Mouse (Mus musculus): ENCODE measurements around the gene Tagap1. TPM values are rescaled to one million over a fixed set of nuclear protein-coding genes. Genes with fewer than 3 reads are reported as not detected.

Gene Tagap1
- polyA plus RNA-seq, 1 experiment from 2014 or later, result 31.1 TPM

Other genes with a start within 250 kb of the Tagap1 start
- 144 and 166 TPM in 2 replicates for gene Ezr, start 178.4 kb downstream of the Tagap1 start, polyA plus RNA-seq (2015; fragmentation: Nextera tagmentation; extraction: Ambion mirVana)
- 78.1 and 96.3 TPM in 2 replicates for gene Rsph3b, start 12.5 kb downstream of the Tagap1 start, polyA plus RNA-seq (2015; fragmentation: Nextera tagmentation; extraction: Ambion mirVana)
- gene Rnaset2b, start 9.5 kb upstream of the Tagap1 start, polyA plus RNA-seq (2015; fragmentation: Nextera tagmentation; extraction: Ambion mirVana), result 271 and 281 TPM in 2 replicates
- gene Gm49721, start 17.7 kb upstream of the Tagap1 start, polyA plus RNA-seq (2015; fragmentation: Nextera tagmentation; extraction: Ambion mirVana), result 0.05 and 0.30 TPM in 2 replicates
- 0.29 TPM in 1 of 2 replicates, not detected in the other for gene Gm1604a, start 64.4 kb upstream of the Tagap1 start, polyA plus RNA-seq (2015; fragmentation: Nextera tagmentation; extraction: Ambion mirVana)
- 24.2 and 25.5 TPM in 2 replicates for gene Rps6ka2, start 209.0 kb upstream of the Tagap1 start, polyA plus RNA-seq (2015; fragmentation: Nextera tagmentation; extraction: Ambion mirVana)

Data from heart, embryonic 16.5 days (tissue).